10 mouse cellular contexts compared by ENCODE assay signal in the genomic region with DNA sequence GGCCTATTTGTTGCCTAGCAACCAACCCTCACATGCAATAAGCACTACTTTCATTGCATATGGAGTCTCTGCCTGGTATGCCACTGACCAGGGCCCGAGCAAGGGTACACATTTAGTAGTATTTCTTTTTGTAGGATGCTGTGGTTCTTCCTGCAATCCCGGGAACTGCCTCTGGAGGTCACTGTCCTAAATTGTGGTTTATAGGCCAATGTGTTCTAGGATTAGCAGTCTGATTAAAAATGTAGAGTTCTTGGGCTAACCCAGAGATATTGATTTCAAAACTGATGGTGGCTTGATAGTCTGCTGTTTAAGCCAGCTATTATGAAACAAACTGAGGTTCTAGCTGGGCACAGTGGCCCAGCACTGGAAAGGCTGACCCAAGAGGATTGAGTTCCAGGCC. TPM values are rescaled to one million over a fixed set of nuclear protein-coding genes. Genes with fewer than 3 reads are reported as not detected.
DNase-seq lines count a peak whose midpoint lies in the region; ATAC-seq and TF ChIP-seq lines count a peak whose summit lies in the region.
"Had no signal": no experiment of that assay in that cellular context is flagged by ENCODE, and none has a peak within 500 bp of the region (broad histone marks: within the 10 kb centered on the region; RNA-seq: fewer than 3 reads in every experiment).

No protein-coding gene starts in this region.

- H3K27ac ChIP-seq in forebrain, postnatal 0 days (ENCODE audit: low read depth, low read length), result no peak overlapping the region
- no peak overlapping the region for H3K27ac ChIP-seq in forebrain, embryonic 15.5 days (replicated peaks)
- no peak overlapping the region for H3K27ac ChIP-seq in cortical plate, adult 2 months (ENCODE audit: insufficient read depth, low read length)
- no peak overlapping the region for H3K27ac ChIP-seq in stomach, postnatal 0 days (replicated peaks)
- H3K27ac ChIP-seq: hindbrain, embryonic 15.5 days; neural tube, embryonic 13.5 days had no signal

- WGBS in forebrain, postnatal 0 days, result 22% methylated on average over 2 of the region's 2 CpGs
- WGBS in forebrain, embryonic 15.5 days, result 22% methylated on average over 2 of the region's 2 CpGs
- WGBS in stomach, postnatal 0 days, result 17% methylated on average over 2 of the region's 2 CpGs

- H3K4me3 ChIP-seq in forebrain, postnatal 0 days (ENCODE audit: low read depth, low read length), result no peak overlapping the region
- no peak overlapping the region for H3K4me3 ChIP-seq in forebrain, embryonic 15.5 days
- H3K4me3 ChIP-seq in cortical plate, adult 2 months (ENCODE audit: insufficient read depth, low read length), result no peak overlapping the region
- H3K4me3 ChIP-seq in stomach, postnatal 0 days (ENCODE audit: low read depth, low read length), result no peak overlapping the region
- H3K4me3 ChIP-seq: hindbrain, embryonic 15.5 days; neural tube, embryonic 13.5 days had no signal

- TF ChIP-seq EP300 in stomach, postnatal 0 days (optimal IDR thresholded peaks at IDR 0.05), result no peak

- no peak for ATAC-seq in forebrain, postnatal 0 days
- no peak for ATAC-seq in forebrain, embryonic 15.5 days (replicated peaks)
- ATAC-seq in stomach, postnatal 0 days (ENCODE audit: low FRiP score, low TSS enrichment), result no peak

- no peaks in the 10 kb centered on the region for H3K36me3 ChIP-seq in forebrain, postnatal 0 days (ENCODE audit: insufficient read depth)
- no peaks in the 10 kb centered on the region for H3K36me3 ChIP-seq in forebrain, embryonic 15.5 days
- H3K36me3 ChIP-seq in stomach, postnatal 0 days (ENCODE audit: control insufficient read depth, insufficient read depth, low read length), result no peaks in the 10 kb centered on the region
- H3K36me3 ChIP-seq: hindbrain, embryonic 15.5 days; neural tube, embryonic 13.5 days had no signal

- no peak overlapping the region for H3K9ac ChIP-seq in forebrain, postnatal 0 days
- H3K9ac ChIP-seq in forebrain, embryonic 15.5 days (replicated peaks), result no peak overlapping the region
- H3K9ac ChIP-seq in stomach, postnatal 0 days (ENCODE audit: low read length), result no peak overlapping the region
- H3K9ac ChIP-seq: hindbrain, embryonic 15.5 days; neural tube, embryonic 13.5 days had no signal

- no peaks in the 10 kb centered on the region for H3K9me3 ChIP-seq in forebrain, postnatal 0 days (ENCODE audit: low read length)
- H3K9me3 ChIP-seq in forebrain, embryonic 15.5 days, result no peaks in the 10 kb centered on the region
- no peaks in the 10 kb centered on the region for H3K9me3 ChIP-seq in stomach, postnatal 0 days (ENCODE audit: control insufficient read depth, low read length)
- H3K9me3 ChIP-seq: hindbrain, embryonic 15.5 days; neural tube, embryonic 13.5 days had no signal

- 0 out of 2 replicates have a peak, but pooled peaks cover 5% of the 10 kb centered on the region for H3K4me1 ChIP-seq in forebrain, postnatal 0 days (ENCODE audit: insufficient read depth)
- H3K4me1 ChIP-seq in forebrain, embryonic 15.5 days, result peaks cover 7% of the 10 kb centered on the region
- H3K4me1 ChIP-seq in cortical plate, adult 2 months (ENCODE audit: control insufficient read depth, insufficient read depth, low read length), result no peaks in the 10 kb centered on the region
- no peaks in the 10 kb centered on the region for H3K4me1 ChIP-seq in stomach, postnatal 0 days (replicated peaks; ENCODE audit: control insufficient read depth, insufficient read depth)

- peak; percentile 66 for TF ChIP-seq CTCF in forebrain, postnatal 0 days (IDR thresholded peaks at IDR 0.05; ENCODE audit: low read depth)
- TF ChIP-seq CTCF in cortical plate, adult 2 months (IDR thresholded peaks at IDR 0.05; ENCODE audit: extremely low read depth, insufficient read depth, low read length), result peak; percentile 41; the same call in 1 of the 2 replicates
- TF ChIP-seq CTCF in stomach, postnatal 0 days (IDR thresholded peaks at IDR 0.05; ENCODE audit: low read depth), result peak; percentile 71

- H3K27me3 ChIP-seq in forebrain, postnatal 0 days (ENCODE audit: insufficient read depth, low read length), result no peaks in the 10 kb centered on the region
- H3K27me3 ChIP-seq in forebrain, embryonic 15.5 days, result no peaks in the 10 kb centered on the region
- H3K27me3 ChIP-seq in stomach, postnatal 0 days (ENCODE audit: control insufficient read depth, insufficient read depth, low read length), result no peaks in the 10 kb centered on the region
- H3K27me3 ChIP-seq: hindbrain, embryonic 15.5 days; neural tube, embryonic 13.5 days had no signal

- DNase-seq in forebrain, postnatal 0 days, result peak; percentile 61
- DNase-seq in urinary bladder, postnatal 25 days (ENCODE audit: low spot score), result peak; percentile 45
- DNase-seq in urinary bladder, adult 2 months (ENCODE audit: low spot score), result no peak
- DNase-seq in kidney, postnatal 36 days, result peak; percentile 58 to 86
- DNase-seq in lung, postnatal 36 days, result peak; percentile 85
- peak; percentile 66 for DNase-seq in stomach, postnatal 0 days (ENCODE audit: low spot score)

- H3K4me2 ChIP-seq in forebrain, postnatal 0 days (ENCODE audit: low read depth), result no peak overlapping the region
- H3K4me2 ChIP-seq in forebrain, embryonic 15.5 days (replicated peaks), result no peak overlapping the region
- H3K4me2 ChIP-seq in stomach, postnatal 0 days (replicated peaks; ENCODE audit: low read depth), result no peak overlapping the region
- H3K4me2 ChIP-seq: hindbrain, embryonic 15.5 days; neural tube, embryonic 13.5 days had no signal

- TF ChIP-seq POLR2A in cortical plate, adult 2 months (IDR thresholded peaks at IDR 0.05; ENCODE audit: extremely low read depth, insufficient read depth, low read length), result no peak

RNA-seq across cellular contexts. Expression of gene Edrf1, which starts 4.9 kb away (rescaled TPM):
- total RNA-seq in forebrain, postnatal 0 days (2014; rRNA removed), result 27.8 and 29.5 TPM in 2 replicates
- 5.8 and 10.5 TPM in 2 replicates for polyA plus RNA-seq in forebrain, postnatal 0 days (2015; fragmentation: Nextera tagmentation; extraction: Ambion mirVana)
- 22.6 and 25.9 TPM in 2 replicates for polyA plus RNA-seq in forebrain, embryonic 15.5 days (2015; fragmentation: Nextera tagmentation; extraction: Ambion mirVana)
- 17.9 and 22.1 TPM in 2 replicates for polyA plus RNA-seq in urinary bladder, adult 2 months (2012; rRNA removed)
- polyA plus RNA-seq in cortical plate, adult 2 months (2012; rRNA removed), result 20.2 and 22.2 TPM in 2 replicates
- 7.2 and 7.6 TPM in 2 replicates for polyA plus RNA-seq in stomach, postnatal 0 days (2015; fragmentation: Nextera tagmentation; extraction: Ambion mirVana)

RNA-seq across cellular contexts. Expression of gene Tex36, which starts 30.5 kb away (rescaled TPM):
- not detected in 2 replicates for total RNA-seq in forebrain, postnatal 0 days (2014; rRNA removed)
- 0.15 and 0.16 TPM in 2 replicates for polyA plus RNA-seq in forebrain, postnatal 0 days (2015; fragmentation: Nextera tagmentation; extraction: Ambion mirVana)
- not detected in 2 replicates for polyA plus RNA-seq in forebrain, embryonic 15.5 days (2015; fragmentation: Nextera tagmentation; extraction: Ambion mirVana)
- not detected in 2 replicates for polyA plus RNA-seq in urinary bladder, adult 2 months (2012; rRNA removed)
- not detected in 2 replicates for polyA plus RNA-seq in cortical plate, adult 2 months (2012; rRNA removed)
- polyA plus RNA-seq in stomach, postnatal 0 days (2015; fragmentation: Nextera tagmentation; extraction: Ambion mirVana), result not detected in 2 replicates
- polyA plus RNA-seq: hindbrain, embryonic 15.5 days; neural tube, embryonic 13.5 days had no signal

RNA-seq across cellular contexts. Expression of gene Mmp21, which starts 47.4 kb away (rescaled TPM):
- total RNA-seq in forebrain, postnatal 0 days (2014; rRNA removed), result 0.23 TPM in 1 of 2 replicates, not detected in the other
- not detected in 2 replicates for polyA plus RNA-seq in forebrain, postnatal 0 days (2015; fragmentation: Nextera tagmentation; extraction: Ambion mirVana)
- 0.14 TPM in 1 of 2 replicates, not detected in the other for polyA plus RNA-seq in forebrain, embryonic 15.5 days (2015; fragmentation: Nextera tagmentation; extraction: Ambion mirVana)
- not detected in 2 replicates for polyA plus RNA-seq in urinary bladder, adult 2 months (2012; rRNA removed)
- 0.15 and 0.33 TPM in 2 replicates for polyA plus RNA-seq in cortical plate, adult 2 months (2012; rRNA removed)
- polyA plus RNA-seq in stomach, postnatal 0 days (2015; fragmentation: Nextera tagmentation; extraction: Ambion mirVana), result 0.06 TPM in 1 of 2 replicates, not detected in the other
- polyA plus RNA-seq: neural tube, embryonic 13.5 days had no signal
